Mouse (Mus musculus): ENCODE measurements around the gene 1700013F07Rik.
"Not testable (repeated sequence)": the region's sequence is repeated elsewhere in the genome, so short reads cannot be mapped to it uniquely, and the experiment has no call there.

1700013F07Rik gene

GRCm38 (mm10) chr3:108554111-108554561, 20.2 kb downstream of the 1700013F07Rik start:
- no peak for DNase-seq (ENCODE audit: low spot score)

GRCm38 (mm10) chr3:108554587-108555312, 20.8 kb downstream of the 1700013F07Rik start:
- DNase-seq (ENCODE audit: low spot score): peak; percentile 87

GRCm38 (mm10) chr3:108557888-108558287, 23.9 kb downstream of the 1700013F07Rik start:
- DNase-seq (ENCODE audit: low spot score): no peak

GRCm38 (mm10) chr3:108562133-108562730, 28.3 kb downstream of the 1700013F07Rik start, which contains the start of gene Tmem167b:
TSS of gene Tmem167b (minus strand) at chr3:108562466.
- peak; percentile 95 for DNase-seq (ENCODE audit: low spot score)

- DNase-seq (ENCODE audit: low spot score): no peak
These were observed 28.9 kb downstream of the 1700013F07Rik start for GRCm38 (mm10) chr3:108562777-108563271.

- peak; percentile 41 for DNase-seq (ENCODE audit: low spot score)
These were observed 29.4 kb downstream of the 1700013F07Rik start for GRCm38 (mm10) chr3:108563309-108563708.

- no peak for DNase-seq (ENCODE audit: low spot score)
These were observed 34.3 kb downstream of the 1700013F07Rik start for GRCm38 (mm10) chr3:108567990-108568877.

GRCm38 (mm10) chr3:108569636-108570035, 35.7 kb downstream of the 1700013F07Rik start:
- DNase-seq (ENCODE audit: low spot score): not testable (repeated sequence)

GRCm38 (mm10) chr3:108570813-108571212, 36.9 kb downstream of the 1700013F07Rik start:
- no peak for DNase-seq (ENCODE audit: low spot score)

- DNase-seq (ENCODE audit: low spot score): peak; percentile 93
These were observed 37.7 kb downstream of the 1700013F07Rik start, which contains the start of gene Taf13 for GRCm38 (mm10) chr3:108571443-108572294. TSS of gene Taf13 (plus strand) at chr3:108571698.

GRCm38 (mm10) chr3:108572309-108573010, 38.5 kb downstream of the 1700013F07Rik start:
- no peak for DNase-seq (ENCODE audit: low spot score)

- no peak for DNase-seq (ENCODE audit: low spot score)
These were observed 40.1 kb downstream of the 1700013F07Rik start for GRCm38 (mm10) chr3:108574018-108574417.

GRCm38 (mm10) chr3:108584580-108584979, 50.6 kb downstream of the 1700013F07Rik start:
- no peak for DNase-seq (ENCODE audit: low spot score)

GRCm38 (mm10) chr3:108588446-108588845, 54.5 kb downstream of the 1700013F07Rik start:
- DNase-seq (ENCODE audit: low spot score): no peak

- DNase-seq (ENCODE audit: low spot score): peak; percentile 95
These were observed 57.0 kb downstream of the 1700013F07Rik start, which contains the start of gene Wdr47 for GRCm38 (mm10) chr3:108590786-108591529. TSS of gene Wdr47 (plus strand) at chr3:108591279.

GRCm38 (mm10) chr3:108591530-108592522, 57.9 kb downstream of the 1700013F07Rik start:
- no peak for DNase-seq (ENCODE audit: low spot score)
